Mouse (Mus musculus) neural tube, embryonic 15.5 days (tissue): ENCODE measurements at regions not wholly inside any gene's neighbourhood (a gene's known extent, or its start where the extent isn't known, plus 50 kb on each side); places are given as distances from the start of the nearest gene placed in this dataset.

Experiments used
- ATAC-seq: fragments of 200-750 bp; cut with Nextera tagmentation; 2 replicates; pipeline ENCODE4 v1.8.0; 2017; ENCODE audit warnings: mild to moderate bottlenecking, moderate TSS enrichment, moderate library complexity; ENCODE audit not compliant: low FRiP score
- H3K27ac ChIP-seq: fragments of 300-500 bp; sonication (generic); replicated peaks from 2 replicates; pipeline ENCODE4 v1.5.1; 2015; ENCODE audit warnings: mild to moderate bottlenecking, inconsistent platforms
- H3K27me3 ChIP-seq: fragments of 300-500 bp; sonication (generic); replicated peaks from 2 replicates; pipeline ENCODE4 v1.6.1; 2015; ENCODE audit warnings: inconsistent platforms
- H3K36me3 ChIP-seq: fragments of 300-500 bp; sonication (generic); 2 replicates; pipeline ENCODE4 v1.6.1; 2015; ENCODE audit warnings: inconsistent platforms
- H3K4me1 ChIP-seq: fragments of 300-500 bp; sonication (generic); 2 replicates; pipeline ENCODE4 v1.6.1; 2015; ENCODE audit warnings: inconsistent platforms
- H3K4me2 ChIP-seq: fragments of 300-500 bp; sonication (generic); 2 replicates; pipeline ENCODE4 v1.6.1; 2015; ENCODE audit warnings: inconsistent platforms, mild to moderate bottlenecking, moderate library complexity
- H3K4me3 ChIP-seq: fragments of 300-500 bp; sonication (generic); replicated peaks from 2 replicates; pipeline ENCODE4 v1.5.1; 2015; ENCODE audit warnings: mild to moderate bottlenecking, inconsistent platforms
- H3K9ac ChIP-seq: fragments of 300-500 bp; sonication (generic); replicated peaks from 2 replicates; pipeline ENCODE4 v1.6.1; 2015; ENCODE audit warnings: mild to moderate bottlenecking, inconsistent platforms
- H3K9me3 ChIP-seq: fragments of 300-500 bp; sonication (generic); replicated peaks from 2 replicates; pipeline ENCODE4 v1.6.1; 2016; ENCODE audit warnings: inconsistent platforms
- WGBS: fragments of 180-500 bp; shearing (Covaris S2); methylation state at CpG from one replicate; pipeline ENCODE4 v1.1.7; 2015; ENCODE audit warnings: mixed read lengths; 5-methylcytosine and 5-hydroxymethylcytosine counted together

DNA sequence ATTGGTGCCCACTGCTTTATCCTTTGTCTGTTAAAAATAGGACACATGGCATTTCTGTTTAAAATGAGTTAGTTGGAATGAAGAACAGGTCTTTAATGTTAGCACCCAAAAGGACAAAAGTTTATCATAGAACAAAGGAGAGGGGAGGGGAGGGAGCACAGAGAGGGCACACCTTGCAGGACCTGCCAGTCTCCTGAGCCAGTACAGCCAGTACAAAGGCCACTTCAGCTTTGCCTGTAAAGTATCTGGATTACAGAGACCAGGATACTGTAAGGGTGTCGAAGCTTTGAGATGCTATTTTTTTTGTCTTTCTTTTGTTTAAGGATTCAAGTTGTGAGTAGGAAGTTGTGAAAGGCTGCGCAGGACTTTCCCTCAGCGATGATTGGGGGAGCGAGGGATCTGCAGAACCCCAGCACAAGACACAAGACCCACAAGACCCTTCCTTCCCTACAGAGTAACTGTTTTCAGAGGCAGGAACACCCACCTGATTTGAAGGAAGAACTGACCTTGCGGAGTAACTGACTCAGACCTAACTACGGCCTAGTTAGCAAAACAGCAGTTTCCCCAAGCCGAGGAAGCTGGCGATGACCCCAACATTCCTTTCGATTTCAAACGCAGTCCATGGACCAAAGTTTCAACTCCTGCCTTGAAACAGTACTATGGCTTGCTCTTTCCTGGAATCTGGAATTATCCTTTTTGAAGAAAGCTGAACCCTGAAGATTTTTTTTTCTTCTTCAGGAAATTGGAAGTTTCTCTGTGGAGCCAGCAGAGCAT, 178.1 kb downstream of the Efnb2 start:
- no peak for ATAC-seq
- Histone ChIP-seq H3K4me1 (peaks cover 9% of the 10 kb centered on the region), H3K9me3 (no peaks in the 10 kb centered on the region), H3K4me2 (no peak overlapping the region), H3K4me3 (no peak overlapping the region), H3K27ac (no peak overlapping the region), H3K27me3 (no peaks in the 10 kb centered on the region), H3K9ac (no peak overlapping the region), H3K36me3 (no peaks in the 10 kb centered on the region)
- WGBS, result 78% methylated on average over 10 of the region's 10 CpGs

DNA sequence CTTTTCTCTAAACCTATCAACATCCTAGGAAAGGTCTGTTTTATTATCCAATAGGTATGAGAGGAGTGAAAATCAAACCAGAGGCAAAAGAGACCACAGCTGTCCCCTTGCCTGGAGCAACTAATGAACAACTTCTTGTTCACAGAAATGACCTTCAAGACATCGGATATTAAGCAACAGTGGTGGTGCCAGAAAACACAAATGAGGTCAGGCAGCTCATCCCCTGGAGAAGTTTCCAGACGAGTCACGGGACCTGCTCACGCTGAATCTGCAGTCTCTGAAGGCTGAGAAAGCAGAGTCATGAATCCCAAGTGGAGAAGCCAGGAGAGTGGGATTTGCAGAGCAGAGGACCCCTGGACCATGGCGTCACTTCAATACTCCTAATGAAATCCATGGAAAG, 183.6 kb downstream of the Efnb2 start:
- Histone ChIP-seq H3K27me3 (no peaks in the 10 kb centered on the region), H3K27ac (no peak overlapping the region), H3K9ac (no peak overlapping the region), H3K4me3 (no peak overlapping the region), H3K9me3 (no peaks in the 10 kb centered on the region), H3K36me3 (no peaks in the 10 kb centered on the region), H3K4me1 (no peaks in the 10 kb centered on the region), H3K4me2 (no peak overlapping the region)
- no peak for ATAC-seq
- 80% methylated on average over 5 of the region's 5 CpGs for WGBS

DNA sequence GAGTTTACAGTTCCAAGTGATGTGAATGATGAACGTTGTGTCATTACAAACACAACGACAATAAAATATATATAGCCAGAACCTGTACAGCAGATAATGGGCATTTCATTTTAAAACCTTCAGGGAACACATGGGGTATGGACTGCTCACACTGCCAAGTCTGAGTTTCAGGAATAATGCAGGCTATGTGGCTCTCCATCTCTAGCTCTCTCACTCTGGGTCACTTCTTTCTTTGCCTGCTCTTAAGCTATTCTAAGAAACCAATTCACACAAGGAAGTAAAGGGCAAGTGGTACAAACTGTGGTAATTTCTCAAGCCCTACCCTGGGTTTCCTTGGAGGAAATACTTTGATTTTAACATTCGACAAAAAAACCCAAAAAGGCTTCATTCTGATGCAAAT, 192.5 kb downstream of the Efnb2 start:
- Histone ChIP-seq H3K4me2 (no peak overlapping the region), H3K36me3 (no peaks in the 10 kb centered on the region), H3K27ac (no peak overlapping the region), H3K4me3 (no peak overlapping the region), H3K9me3 (no peaks in the 10 kb centered on the region), H3K9ac (no peak overlapping the region), H3K27me3 (no peaks in the 10 kb centered on the region), H3K4me1 (peaks cover 6% of the 10 kb centered on the region; the same call in 1 of the 2 replicates)
- 49% methylated on average over 3 of the region's 3 CpGs for WGBS
- peak; percentile 53; the same call in 1 of the 2 replicates for ATAC-seq

- WGBS, result 18% methylated on average over 6 of the region's 6 CpGs
- H3K27ac ChIP-seq, result no peak overlapping the region
- H3K4me1 ChIP-seq, result peaks cover 6% of the 10 kb centered on the region; the same call in 1 of the 2 replicates
- no peaks in the 10 kb centered on the region for H3K27me3 ChIP-seq
- H3K4me3 ChIP-seq, result no peak overlapping the region
- no peak overlapping the region for H3K9ac ChIP-seq
- H3K4me2 ChIP-seq, result no peak overlapping the region
- no peaks in the 10 kb centered on the region for H3K36me3 ChIP-seq
- no peaks in the 10 kb centered on the region for H3K9me3 ChIP-seq
- ATAC-seq, result no peak
Observed at GRCm38 (mm10) chr8:8466526-8467244, 194.4 kb downstream of the Efnb2 start.

DNA sequence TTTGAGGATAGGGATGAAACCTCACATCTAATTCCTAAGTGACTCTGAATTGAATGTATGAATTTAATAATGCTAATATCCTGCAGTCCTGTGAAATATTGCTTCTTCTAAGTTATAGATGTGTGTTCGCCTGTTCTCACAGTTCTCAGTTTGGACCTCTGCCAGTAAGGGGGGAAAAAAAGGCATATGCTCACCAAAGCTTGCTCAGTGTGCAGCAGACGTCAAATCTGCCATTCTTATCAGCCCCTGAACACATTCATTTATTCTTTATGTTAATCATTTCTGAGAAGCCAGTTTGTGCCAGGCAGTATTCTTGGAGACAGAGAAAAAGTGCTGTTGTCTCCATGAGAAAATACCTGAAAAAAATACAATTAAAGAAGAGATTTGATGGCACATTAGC, 198.6 kb downstream of the Efnb2 start:
- no peaks in the 10 kb centered on the region for H3K9me3 ChIP-seq
- no peaks in the 10 kb centered on the region for H3K36me3 ChIP-seq
- no peaks in the 10 kb centered on the region for H3K27me3 ChIP-seq
- H3K4me1 ChIP-seq, result peaks cover 6% of the 10 kb centered on the region; the same call in 1 of the 2 replicates
- WGBS, result 39% methylated on average over 2 of the region's 2 CpGs
- H3K4me2 ChIP-seq, result no peak overlapping the region
- no peak for ATAC-seq
- no peak overlapping the region for H3K4me3 ChIP-seq
- H3K27ac ChIP-seq, result no peak overlapping the region
- no peak overlapping the region for H3K9ac ChIP-seq

DNA sequence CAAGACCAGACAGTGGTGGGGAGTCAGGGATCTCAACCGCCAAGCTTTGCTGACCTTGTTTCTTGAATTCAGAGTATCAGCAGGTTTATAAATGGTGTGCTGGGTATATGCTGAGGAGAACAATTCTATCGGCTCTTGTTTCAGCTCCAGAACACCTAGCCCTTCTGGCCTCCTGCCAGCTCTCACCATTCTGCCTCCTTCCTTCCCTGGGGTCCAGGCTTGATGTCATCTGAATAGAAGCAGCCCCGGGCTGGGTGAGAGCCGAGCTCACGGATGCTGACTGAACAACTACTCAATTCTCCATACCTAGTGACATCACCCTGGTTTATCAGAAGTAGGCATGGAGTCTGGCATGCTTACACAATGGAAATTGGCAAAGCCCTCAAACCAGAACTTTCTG, 203.5 kb downstream of the Efnb2 start:
- H3K9ac ChIP-seq, result no peak overlapping the region
- WGBS, result 65% methylated on average over 5 of the region's 5 CpGs
- H3K27ac ChIP-seq, result no peak overlapping the region
- H3K27me3 ChIP-seq, result no peaks in the 10 kb centered on the region
- no peak for ATAC-seq
- H3K4me2 ChIP-seq, result no peak overlapping the region
- H3K4me1 ChIP-seq, result no peaks in the 10 kb centered on the region
- no peaks in the 10 kb centered on the region for H3K9me3 ChIP-seq
- no peaks in the 10 kb centered on the region for H3K36me3 ChIP-seq
- no peak overlapping the region for H3K4me3 ChIP-seq

- Histone ChIP-seq H3K4me1 (no peaks in the 10 kb centered on the region), H3K4me2 (no peak overlapping the region), H3K27ac (no peak overlapping the region), H3K4me3 (no peak overlapping the region), H3K27me3 (no peaks in the 10 kb centered on the region), H3K36me3 (no peaks in the 10 kb centered on the region), H3K9me3 (no peaks in the 10 kb centered on the region), H3K9ac (no peak overlapping the region)
- no peak for ATAC-seq
- WGBS, result 92% methylated on average over 6 of the region's 6 CpGs
Observed at GRCm38 (mm10) chr8:8453944-8454343, 207.1 kb downstream of the Efnb2 start.

DNA sequence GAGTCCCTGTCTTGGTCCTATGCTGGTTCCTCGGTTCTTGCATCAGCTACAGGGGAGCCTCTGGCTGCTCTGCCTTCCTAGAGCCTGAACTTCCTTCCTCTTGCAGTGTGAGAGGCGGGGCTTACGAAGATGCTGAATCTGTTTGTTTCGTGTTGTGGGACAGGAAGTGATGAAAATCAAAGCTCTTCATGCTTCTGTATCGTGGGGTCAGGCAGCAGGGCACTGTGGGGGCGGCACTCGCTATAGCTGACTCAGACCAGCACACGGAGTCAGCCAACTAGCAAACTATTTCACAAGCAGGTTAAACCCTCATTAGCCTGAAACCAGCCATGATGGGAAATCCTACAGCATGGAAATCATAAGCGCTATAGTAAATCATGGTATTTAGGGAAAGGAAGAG, 208.8 kb downstream of the Efnb2 start:
- ATAC-seq, result no peak
- no peak overlapping the region for H3K9ac ChIP-seq
- no peaks in the 10 kb centered on the region for H3K9me3 ChIP-seq
- 85% methylated on average over 9 of the region's 9 CpGs for WGBS
- H3K27me3 ChIP-seq, result no peaks in the 10 kb centered on the region
- H3K36me3 ChIP-seq, result no peaks in the 10 kb centered on the region
- no peak overlapping the region for H3K4me3 ChIP-seq
- H3K27ac ChIP-seq, result no peak overlapping the region
- no peak overlapping the region for H3K4me2 ChIP-seq
- no peaks in the 10 kb centered on the region for H3K4me1 ChIP-seq

DNA sequence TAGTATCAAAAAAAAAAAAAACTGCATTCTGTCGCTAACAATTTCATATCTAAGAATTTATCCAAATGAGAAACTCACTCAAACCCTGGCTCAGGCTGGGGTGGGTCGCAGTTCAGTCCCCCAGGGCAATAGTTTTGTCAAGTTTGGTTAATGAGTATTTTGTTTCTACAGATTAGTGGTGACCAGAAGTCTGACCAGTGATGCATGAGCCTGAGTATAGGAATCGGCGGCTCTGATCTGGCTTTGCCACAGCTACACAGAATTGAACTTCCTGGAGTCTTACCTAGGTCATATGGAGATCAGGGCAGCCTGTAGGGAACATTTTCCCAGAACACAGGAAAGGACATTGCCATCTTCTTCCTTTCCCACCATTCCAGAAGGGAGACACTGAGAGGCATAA, 212.1 kb downstream of the Efnb2 start:
- no peak overlapping the region for H3K4me3 ChIP-seq
- H3K36me3 ChIP-seq, result no peaks in the 10 kb centered on the region
- no peaks in the 10 kb centered on the region for H3K9me3 ChIP-seq
- H3K4me2 ChIP-seq, result no peak overlapping the region
- H3K9ac ChIP-seq, result no peak overlapping the region
- no peaks in the 10 kb centered on the region for H3K27me3 ChIP-seq
- no peak overlapping the region for H3K27ac ChIP-seq
- 95% methylated on average over 4 of the region's 4 CpGs for WGBS
- no peak for ATAC-seq
- H3K4me1 ChIP-seq, result no peaks in the 10 kb centered on the region

GRCm38 (mm10) chr8:8441568-8441967, 219.5 kb downstream of the Efnb2 start:
- Histone ChIP-seq H3K4me3 (no peak overlapping the region), H3K9ac (no peak overlapping the region), H3K4me2 (no peak overlapping the region), H3K36me3 (no peaks in the 10 kb centered on the region), H3K27me3 (no peaks in the 10 kb centered on the region), H3K27ac (no peak overlapping the region), H3K9me3 (no peaks in the 10 kb centered on the region), H3K4me1 (no peaks in the 10 kb centered on the region)
- ATAC-seq, result no peak
- WGBS, result 83% methylated on average over 6 of the region's 6 CpGs

DNA sequence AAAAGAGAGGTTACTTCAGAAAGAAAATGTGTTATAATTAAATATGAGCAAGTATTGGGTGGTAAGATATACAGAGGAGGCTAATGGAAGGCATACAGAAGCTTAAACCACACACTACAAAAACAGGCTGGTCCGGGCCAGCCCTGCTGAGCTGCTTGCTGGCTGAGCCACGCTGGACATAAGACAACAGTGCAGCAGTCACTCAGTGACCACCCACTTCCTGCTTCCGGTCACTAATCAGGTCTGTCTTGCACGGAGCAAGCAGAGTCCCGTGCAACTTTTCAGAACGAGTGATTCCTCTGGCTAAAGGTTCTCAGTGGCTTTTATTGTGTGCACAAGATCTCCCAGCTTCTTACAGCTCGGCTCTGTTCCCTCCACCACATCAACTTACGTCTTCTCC, 220.1 kb downstream of the Efnb2 start:
- ATAC-seq, result no peak
- H3K36me3 ChIP-seq, result no peaks in the 10 kb centered on the region
- no peak overlapping the region; the same call in 1 of the 2 replicates for H3K4me2 ChIP-seq
- H3K4me1 ChIP-seq, result no peaks in the 10 kb centered on the region
- H3K9me3 ChIP-seq, result no peaks in the 10 kb centered on the region
- H3K27ac ChIP-seq, result no peak overlapping the region
- no peak overlapping the region for H3K4me3 ChIP-seq
- WGBS, result 74% methylated on average over 8 of the region's 8 CpGs
- no peak overlapping the region for H3K9ac ChIP-seq
- no peaks in the 10 kb centered on the region for H3K27me3 ChIP-seq

DNA sequence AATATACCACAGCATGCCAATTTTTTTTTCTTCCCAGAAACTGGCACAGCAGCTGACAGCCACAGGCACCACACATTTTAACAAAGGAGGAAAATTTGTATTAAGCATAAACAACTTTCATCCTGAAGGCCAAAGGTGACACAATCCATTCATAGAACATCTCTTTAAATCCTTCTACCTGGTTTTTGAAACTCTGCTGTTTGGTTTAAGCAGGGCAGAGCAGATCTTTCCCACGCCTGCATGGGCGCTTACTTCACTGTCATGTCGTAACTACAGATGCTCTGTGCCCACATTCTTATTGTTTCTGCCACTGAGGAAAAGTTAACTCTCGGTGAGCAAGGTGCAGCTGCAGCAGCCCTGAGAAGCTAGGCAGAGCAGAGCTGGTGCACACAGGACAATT, 234.8 kb downstream of the Efnb2 start:
- Histone ChIP-seq H3K4me2 (no peak overlapping the region), H3K27ac (no peak overlapping the region), H3K4me3 (no peak overlapping the region), H3K27me3 (no peaks in the 10 kb centered on the region), H3K4me1 (no peaks in the 10 kb centered on the region), H3K9me3 (no peaks in the 10 kb centered on the region), H3K9ac (no peak overlapping the region), H3K36me3 (no peaks in the 10 kb centered on the region)
- no peak for ATAC-seq
- WGBS, result 51% methylated on average over 4 of the region's 4 CpGs
